Mouse (Mus musculus) C2C12 (cell line): Measurements from ENCODE around the gene Usp25. TPM values are rescaled to one million over a fixed set of nuclear protein-coding genes. Genes with fewer than 3 reads are reported as not detected.
A peak's percentile ranks its signal among the peaks of the same experiment; 100 is the strongest.

ENCODE experiments used
- H3K27me3 ChIP-seq: one replicate; pipeline ENCODE4 v1.6.1; 2011; ENCODE audit not compliant: control insufficient read depth, insufficient read depth, insufficient read length
- H3K36me3 ChIP-seq: one replicate; pipeline ENCODE4 v1.6.1; 2011; ENCODE audit not compliant: control insufficient read depth, insufficient read depth
- H3K4me3 ChIP-seq: one replicate; pipeline ENCODE4 v1.5.1; 2011; ENCODE audit warnings: mild to moderate bottlenecking, control low read depth; ENCODE audit not compliant: poor library complexity, insufficient read depth, severe bottlenecking
- H3K79me2 ChIP-seq: one replicate; pipeline ENCODE4 v1.6.1; 2011; ENCODE audit not compliant: control insufficient read depth, insufficient read depth
- H3K79me3 ChIP-seq: one replicate; pipeline ENCODE4 v1.6.1; 2011; ENCODE audit warnings: low read depth, control low read depth
- H3ac ChIP-seq: one replicate; pipeline ENCODE3; 2011; ENCODE audit warnings: low read depth; ENCODE audit not compliant: control insufficient read depth, insufficient read length
- CEBPB ChIP-seq: IDR thresholded peaks from one replicate; pipeline ENCODE4 v1.6.1; 2011; ENCODE audit warnings: low read depth, mild to moderate bottlenecking, control low read depth, moderate library complexity
- CTCF ChIP-seq: IDR thresholded peaks from one replicate; pipeline ENCODE4 v1.5.1; 2011; ENCODE audit not compliant: control insufficient read depth, insufficient read depth, insufficient read length
- FOSL1 ChIP-seq: IDR thresholded peaks from one replicate; pipeline ENCODE4 v1.8.0; 2011; ENCODE audit warnings: mild to moderate bottlenecking, low read length; ENCODE audit not compliant: poor library complexity, insufficient read depth, severe bottlenecking
- MAX ChIP-seq: IDR thresholded peaks from one replicate; pipeline ENCODE4 v1.6.1; 2011; ENCODE audit warnings: mild to moderate bottlenecking, control low read depth
- MYOD1 ChIP-seq: IDR thresholded peaks from one replicate; pipeline ENCODE4 v1.6.1; 2011; ENCODE audit warnings: low read depth; ENCODE audit not compliant: control insufficient read depth, insufficient read length
- MYOG ChIP-seq: IDR thresholded peaks from one replicate; pipeline ENCODE4 v1.6.1; 2011; ENCODE audit not compliant: control insufficient read depth, insufficient read length; ENCODE audit errors: extremely low read depth
- USF1 ChIP-seq: IDR thresholded peaks from one replicate; pipeline ENCODE4 v1.6.1; 2011; ENCODE audit warnings: low read depth, mild to moderate bottlenecking, control low read depth, moderate library complexity
- long read RNA-seq, 2 experiments: library from polyadenylated mRNA; unstranded; transcript quantifications; one replicate each; pipeline ENCODE4 v2.0.0; 2019 to 2020
- polyA plus RNA-seq: library from polyadenylated mRNA; unstranded; fragments of >200 nt; fragmentation: generic; extraction: Trizol; gene quantifications from one replicate; pipeline ENCODE4 v1.2.1, GENCODE M21; 2012; ENCODE audit warnings: missing spikeins

The Usp25 gene
- 5.7 TPM for polyA plus RNA-seq
- long read RNA-seq, experiment 1, full-length matches to known transcripts, result 1 of 4 reads
- long read RNA-seq, experiment 1, partial matches to known transcripts, result 2 of 4 reads
- long read RNA-seq, experiment 1, other reads (novel, unspliced or antisense), result 1 of 4 reads
- long read RNA-seq, experiment 2, partial matches to known transcripts, result 8 of 9 reads
- long read RNA-seq, experiment 2, other reads (novel, unspliced or antisense), result 1 of 9 reads

GRCm38 (mm10) chr16:77013427-77014320 lies at the start of gene Usp25:
Usp25 (plus strand) TSS chr16:77013706.
- Histone ChIP-seq H3K36me3 (no peaks in the 10 kb centered on the region), H3K79me3 (peaks cover 22% of the 10 kb centered on the region), H3ac (peak within 1 kb of the TSS; percentile 78), H3K27me3 (no peaks in the 10 kb centered on the region), H3K79me2 (peaks cover 43% of the 10 kb centered on the region), H3K4me3 (peak within 1 kb of the TSS; percentile 49)
- TF ChIP-seq CTCF, result no peak
- no peak for TF ChIP-seq MAX
- TF ChIP-seq USF1, result no peak
- TF ChIP-seq MYOD1, result no peak
- TF ChIP-seq CEBPB, result no peak
- no peak for TF ChIP-seq MYOG
- TF ChIP-seq FOSL1, result no peak

GRCm38 (mm10) chr16:76967593-76968275 lies 45.8 kb upstream of the Usp25 start:
- TF ChIP-seq MYOD1, result no peak
- no peak for TF ChIP-seq FOSL1
- no peak for TF ChIP-seq CTCF
- H3ac ChIP-seq, result no peak overlapping the region
- H3K36me3 ChIP-seq, result no peaks in the 10 kb centered on the region
- H3K27me3 ChIP-seq, result no peaks in the 10 kb centered on the region
- no peak overlapping the region for H3K4me3 ChIP-seq
- no peaks in the 10 kb centered on the region for H3K79me3 ChIP-seq
- no peaks in the 10 kb centered on the region for H3K79me2 ChIP-seq

- H3K79me2 ChIP-seq, result no peaks in the 10 kb centered on the region
- TF ChIP-seq MYOG, result no peak
- no peak for TF ChIP-seq MYOD1
- no peak for TF ChIP-seq FOSL1
- no peak for TF ChIP-seq USF1
- TF ChIP-seq CTCF, result no peak
- TF ChIP-seq MAX, result no peak
- no peak for TF ChIP-seq CEBPB
- H3K4me3 ChIP-seq, result no peak overlapping the region
- H3ac ChIP-seq, result no peak overlapping the region
- H3K27me3 ChIP-seq, result no peaks in the 10 kb centered on the region
- no peaks in the 10 kb centered on the region for H3K79me3 ChIP-seq
- H3K36me3 ChIP-seq, result no peaks in the 10 kb centered on the region
These were observed 42.3 kb upstream of the Usp25 start for GRCm38 (mm10) chr16:76971211-76971610.

GRCm38 (mm10) chr16:76976787-76977430 lies 36.6 kb upstream of the Usp25 start:
- Histone ChIP-seq H3K4me3 (no peak overlapping the region), H3K36me3 (no peaks in the 10 kb centered on the region), H3K79me2 (no peaks in the 10 kb centered on the region), H3K79me3 (no peaks in the 10 kb centered on the region), H3ac (no peak overlapping the region), H3K27me3 (no peaks in the 10 kb centered on the region)
- TF ChIP-seq FOSL1 (no peak), USF1 (no peak), MYOD1 (no peak), MYOG (no peak), CEBPB (no peak), MAX (no peak), CTCF (no peak)

- Histone ChIP-seq H3K36me3 (no peaks in the 10 kb centered on the region), H3K79me3 (no peaks in the 10 kb centered on the region), H3K27me3 (no peaks in the 10 kb centered on the region), H3ac (no peak overlapping the region), H3K4me3 (no peak overlapping the region), H3K79me2 (no peaks in the 10 kb centered on the region)
- TF ChIP-seq MYOD1, result no peak
- no peak for TF ChIP-seq FOSL1
- no peak for TF ChIP-seq MAX
- no peak for TF ChIP-seq MYOG
- no peak for TF ChIP-seq CEBPB
- no peak for TF ChIP-seq USF1
- no peak for TF ChIP-seq CTCF
These were observed 29.8 kb upstream of the Usp25 start for GRCm38 (mm10) chr16:76983696-76984095.
